ENCODE assay signal across 9 mouse cellular contexts in the genomic region with DNA sequence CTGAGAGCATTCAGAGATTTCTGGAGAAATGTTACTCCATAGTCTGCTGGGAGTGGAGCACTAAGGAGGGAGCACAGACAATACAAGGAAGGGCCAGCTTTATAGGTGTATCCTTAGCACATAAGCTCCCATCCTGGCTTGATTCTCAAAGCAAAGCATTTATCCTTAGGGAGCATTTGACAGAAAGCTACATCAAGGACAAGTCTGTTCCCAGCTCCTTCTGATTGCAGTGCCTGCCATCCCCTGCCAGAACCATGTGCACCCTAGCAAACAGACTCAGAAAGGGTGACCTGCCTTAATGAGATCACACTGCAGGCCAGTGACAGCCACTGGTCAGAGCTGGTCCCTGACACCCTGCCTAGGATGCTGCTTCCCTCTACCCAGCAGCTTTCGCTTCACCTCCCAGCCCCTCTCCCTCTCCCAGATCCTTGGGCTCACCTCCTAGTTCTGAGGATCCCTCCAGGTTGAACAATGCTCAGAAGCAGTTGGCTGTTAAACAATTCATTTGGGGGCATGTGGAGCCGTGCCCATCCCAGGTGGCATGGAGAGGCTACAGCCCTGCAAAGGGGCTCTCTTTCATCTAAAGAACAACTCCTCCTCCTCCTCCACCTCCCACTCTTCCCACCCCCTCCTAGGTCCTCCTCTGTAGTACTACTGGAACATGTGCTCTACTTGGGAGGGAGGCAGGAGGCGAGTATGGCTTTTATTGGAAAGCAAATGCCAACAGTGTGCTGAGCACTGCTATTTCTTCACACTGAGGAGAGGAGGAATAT. TPM values are rescaled to one million over a fixed set of nuclear protein-coding genes. Genes with fewer than 3 reads are reported as not detected.
DNase-seq lines count a peak whose midpoint lies in the region; ATAC-seq and TF ChIP-seq lines count a peak whose summit lies in the region.
"Had no signal": no experiment of that assay in that cellular context is flagged by ENCODE, and none has a peak within 500 bp of the region (broad histone marks: within the 10 kb centered on the region; RNA-seq: fewer than 3 reads in every experiment).

No protein-coding gene starts in this region.

- no peak overlapping the region for H3K9ac ChIP-seq in lung, embryonic 15.5 days
- H3K9ac ChIP-seq in intestine, embryonic 15.5 days: no peak overlapping the region
- peak overlapping the region; percentile 73 for H3K9ac ChIP-seq in neural tube, embryonic 14.5 days (replicated peaks; ENCODE audit: low read depth, low read length)

- peak; percentile 73 to 74 for DNase-seq in cerebellum, postnatal 14 days
- DNase-seq in cerebellum, adult 2 months: no peak
- no peak for DNase-seq in lung, adult 2 months
- DNase-seq in urinary bladder, postnatal 36 days (ENCODE audit: low spot score in 2 of 2): no peak

- no peak overlapping the region for H3K4me2 ChIP-seq in lung, embryonic 15.5 days
- H3K4me2 ChIP-seq in intestine, embryonic 15.5 days (replicated peaks): no peak overlapping the region
- peak overlapping the region; percentile 56 for H3K4me2 ChIP-seq in neural tube, embryonic 14.5 days (ENCODE audit: low read depth, low read length)

- H3K9me3 ChIP-seq in lung, embryonic 15.5 days: no peaks in the 10 kb centered on the region
- H3K9me3 ChIP-seq in intestine, embryonic 15.5 days: no peaks in the 10 kb centered on the region
- no peaks in the 10 kb centered on the region for H3K9me3 ChIP-seq in neural tube, embryonic 14.5 days (ENCODE audit: control insufficient read depth, low read length)

- H3K4me3 ChIP-seq in cerebellum, adult 2 months (replicated peaks; ENCODE audit: insufficient read depth, low read depth, low read length): no peak overlapping the region
- no peak overlapping the region for H3K4me3 ChIP-seq in lung, embryonic 15.5 days
- H3K4me3 ChIP-seq in lung, adult 2 months (replicated peaks; ENCODE audit: extremely low read depth, low read depth, low read length): no peak overlapping the region
- no peak overlapping the region for H3K4me3 ChIP-seq in intestine, embryonic 15.5 days (replicated peaks)
- H3K4me3 ChIP-seq in neural tube, embryonic 14.5 days (ENCODE audit: low read depth, low read length): peak overlapping the region; percentile 43
- H3K4me3 ChIP-seq: myocyte had no signal

- no peak for TF ChIP-seq CTCF in cerebellum, adult 2 months (IDR thresholded peaks at IDR 0.05; ENCODE audit: borderline replicate concordance, insufficient read depth, low read depth, low read length)
- no peak for TF ChIP-seq CTCF in lung, adult 2 months (IDR thresholded peaks at IDR 0.05; ENCODE audit: insufficient read depth, low read length)

- no peaks in the 10 kb centered on the region; the same call in none of the 2 replicates for H3K4me1 ChIP-seq in cerebellum, adult 2 months (ENCODE audit: control insufficient read depth, insufficient read depth, low read length)
- no peaks in the 10 kb centered on the region for H3K4me1 ChIP-seq in lung, embryonic 15.5 days
- H3K4me1 ChIP-seq in lung, adult 2 months (ENCODE audit: control insufficient read depth, insufficient read depth, low read length): no peaks in the 10 kb centered on the region
- H3K4me1 ChIP-seq in intestine, embryonic 15.5 days (replicated peaks): no peaks in the 10 kb centered on the region
- peaks cover 11% of the 10 kb centered on the region; the same call in 1 of the 2 replicates for H3K4me1 ChIP-seq in neural tube, embryonic 14.5 days (ENCODE audit: control insufficient read depth, insufficient read depth, low read length)

- peak; percentile 42; the same call in 1 of the 2 replicates for ATAC-seq in lung, embryonic 15.5 days (ENCODE audit: borderline replicate concordance, extremely low read depth, low FRiP score, low TSS enrichment)
- peak; percentile 49 for ATAC-seq in intestine, embryonic 15.5 days
- ATAC-seq in neural tube, embryonic 14.5 days (ENCODE audit: low read depth): peak; percentile 91
- ATAC-seq in monocyte, adult 5-6 weeks (replicated peaks; ENCODE audit: insufficient number of reproducible peaks, low FRiP score, low TSS enrichment, poor library complexity, severe bottlenecking): no peak

- H3K27ac ChIP-seq in cerebellum, adult 2 months (ENCODE audit: insufficient read depth, low read length): no peak overlapping the region
- H3K27ac ChIP-seq in lung, embryonic 15.5 days: no peak overlapping the region
- H3K27ac ChIP-seq in intestine, embryonic 15.5 days: no peak overlapping the region
- H3K27ac ChIP-seq in neural tube, embryonic 14.5 days (ENCODE audit: low read depth, low read length): peak overlapping the region; percentile 87

- H3K27me3 ChIP-seq in cerebellum, adult 2 months (ENCODE audit: control insufficient read depth, insufficient read depth, low read length): no peaks in the 10 kb centered on the region
- H3K27me3 ChIP-seq in lung, embryonic 15.5 days: no peaks in the 10 kb centered on the region
- no peaks in the 10 kb centered on the region for H3K27me3 ChIP-seq in intestine, embryonic 15.5 days (replicated peaks)
- no peaks in the 10 kb centered on the region for H3K27me3 ChIP-seq in neural tube, embryonic 14.5 days (ENCODE audit: control insufficient read depth, insufficient read depth, low read length)

- TF ChIP-seq POLR2A in cerebellum, adult 2 months (IDR thresholded peaks at IDR 0.05; ENCODE audit: borderline replicate concordance, insufficient read depth, low read length): no peak
- TF ChIP-seq POLR2A in lung, adult 2 months (IDR thresholded peaks at IDR 0.05; ENCODE audit: borderline replicate concordance, extremely low read depth, low read depth, low read length): no peak

- no peaks in the 10 kb centered on the region for H3K36me3 ChIP-seq in lung, embryonic 15.5 days
- H3K36me3 ChIP-seq in intestine, embryonic 15.5 days: no peaks in the 10 kb centered on the region
- no peaks in the 10 kb centered on the region for H3K36me3 ChIP-seq in neural tube, embryonic 14.5 days (ENCODE audit: control insufficient read depth, insufficient read depth, low read length)

- 40% methylated on average over 3 of the region's 3 CpGs for WGBS in cerebellum, adult 2 months
- WGBS in lung, embryonic 15.5 days: 12% methylated on average over 3 of the region's 3 CpGs
- WGBS in lung, adult 2 months: 36% methylated on average over 3 of the region's 3 CpGs
- WGBS in intestine, embryonic 15.5 days: 34% methylated on average over 3 of the region's 3 CpGs
- 20% methylated on average over 3 of the region's 3 CpGs for WGBS in neural tube, embryonic 14.5 days

RNA-seq across cellular contexts. Expression of gene Syn3, which starts 7.2 kb away (rescaled TPM):
- polyA plus RNA-seq in cerebellum, adult 2 months (2012; rRNA removed): 9.5 and 10.6 TPM in 2 replicates
- polyA plus RNA-seq in lung, embryonic 15.5 days (2015; fragmentation: Nextera tagmentation; extraction: Ambion mirVana): 2.1 and 2.6 TPM in 2 replicates
- polyA plus RNA-seq in lung, adult 2 months (2012; rRNA removed): 0.77 and 1.1 TPM in 2 replicates
- polyA plus RNA-seq in intestine, embryonic 15.5 days (2015; fragmentation: Nextera tagmentation; extraction: Ambion mirVana): 2.1 and 3.0 TPM in 2 replicates
- 35.1 and 44.1 TPM in 2 replicates for polyA plus RNA-seq in neural tube, embryonic 14.5 days (2014; fragmentation: Nextera tagmentation; extraction: Ambion mirVana)
- total RNA-seq in monocyte, adult 5-6 weeks (2017): 0.29 TPM in 1 of 3 replicates, not detected in the others

Comparison
In these comparisons a context has a peak if more than half of its experiments do, and no peak if none do; other contexts are left out.
1. DNase-seq: peak in cerebellum, postnatal 14 days (2 of 2); none in cerebellum, adult 2 months (0 of 2), lung, adult 2 months (single experiment) and urinary bladder, postnatal 36 days (0 of 2).